ENCODE assay signal across 9 mouse cellular contexts in genomic region chr9:66616858-66617257, GRCm38 (mm10).
"Had no signal": no experiment of that assay in that cellular context is flagged by ENCODE, and none has a peak within 500 bp of the region (broad histone marks: within the 10 kb centered on the region; RNA-seq: fewer than 3 reads in every experiment).

No protein-coding gene starts in this region.

- DNase-seq: kidney, adult 18-20 months; kidney, postnatal 10 days; lung, embryonic 14.5 days; lung, postnatal 10 days; right cerebral cortex, postnatal 25 days; thymus, adult 18-20 months had no signal

- ATAC-seq: intestine, embryonic 15.5 days; liver, embryonic 12.5 days; midbrain, embryonic 15.5 days had no signal
